Mouse (Mus musculus) thymus, postnatal 25 days (tissue): ENCODE measurements around the gene 4933406M09Rik.
A peak's percentile ranks its signal among the peaks of the same experiment; 100 is the strongest.

ENCODE experiments used
- DNase-seq: peaks from one replicate; pipeline ENCODE4 v3.0.0; 2022

4933406M09Rik gene

GRCm38 (mm10) chr1:134435414-134435813 is 49.7 kb downstream of the 4933406M09Rik start:
- DNase-seq = peak; percentile 33

GRCm38 (mm10) chr1:134440437-134440836 is 54.7 kb downstream of the 4933406M09Rik start:
- DNase-seq = no peak
